Mouse (Mus musculus) embryonic stem cell, embryonic (primary cell): ENCODE data around the gene Kctd19.

Source experiments
- CTCF ChIA-PET, 4 experiments: fragments of 300-600 bp in 2 of 4; fragments of 350-600 bp in 2 of 4; sonication (Branson Sonifier 250); formaldehyde crosslinking; loops; one replicate each; lab custom pipeline; 2022; ENCODE audit warnings: inconsistent platforms in 2 of 4; lab: Charles Lee
- POLR2A ChIA-PET, 4 experiments: fragments of 300-600 bp in 2 of 4; fragments of 350-600 bp in 2 of 4; sonication (Branson Sonifier 250); formaldehyde crosslinking; loops; one replicate each; lab custom pipeline; 2022; ENCODE audit warnings: antibody characterized with exemption in 4 of 4, inconsistent platforms in 1 of 4; lab: Charles Lee

Gene Kctd19

GRCm38 (mm10) chr8:105339886-105340635 is 73.2 kb downstream of the Kctd19 start:
- CTCF ChIA-PET, result interaction anchor here in 2 of 4 experiments (0.6 to 1.3 kb wide), 3 partner anchors 8 to 108 kb away, joined by 3 to 7 read pairs (median 4); partner anchors contain the start of gene Fhod1 (in 1 of the 2)
- POLR2A ChIA-PET, result interaction anchor here in 3 of 4 experiments (0.6 to 4.1 kb wide), 7 partner anchors 8 to 349 kb away, joined by 3 to 32 read pairs (median 3); partner anchors contain the start of genes Fhod1 (in 2 of the 3), E2f4 (in 1 of the 3) and Slc9a5 (in 1 of the 3)

GRCm38 (mm10) chr8:105338992-105339391 is 74.3 kb downstream of the Kctd19 start:
- POLR2A ChIA-PET, result interaction anchor here (0.5 to 4.1 kb wide), 9 partner anchors 9 to 132 kb away, joined by 3 to 32 read pairs (median 4); partner anchors contain the start of genes Fhod1 (in 3 of the 4), Lrrc29 (in 2 of the 4), Tmem208 (in 2 of the 4) and E2f4 (in 1 of the 4)
- CTCF ChIA-PET, result interaction anchor here in 1 of 4 experiments (1.0 to 1.3 kb wide), 2 partner anchors 9 to 31 kb away, joined by 3 to 4 read pairs; partner anchors contain the start of gene Fhod1

GRCm38 (mm10) chr8:105336373-105337130 is 76.8 kb downstream of the Kctd19 start:
- POLR2A ChIA-PET, result interaction anchor here in 3 of 4 experiments (0.6 to 4.1 kb wide), 27 partner anchors 9 to 256 kb away, joined by 3 to 32 read pairs (median 4); partner anchors contain the start of genes Fhod1 (in 3 of the 3), Slc9a5 (in 3 of the 3), Lrrc29 (in 2 of the 3) and Tmem208 (in 2 of the 3)

More at GRCm38 (mm10) chr8:105336373-105337130, 76.8 kb downstream of the Kctd19 start:
- CTCF ChIA-PET, result interaction anchor here in 3 of 4 experiments (0.5 to 2.1 kb wide), 13 partner anchors 10 to 1712 kb away, joined by 3 to 14 read pairs (median 4); partner anchors contain the start of genes Fhod1 (in 1 of the 3), Pdf (in 1 of the 3), Slc9a5 (in 1 of the 3) and Tppp3 (in 1 of the 3)
